Mouse (Mus musculus) mammary gland, adult 2 months (tissue): ENCODE results near the gene Ddx54. TPM values are rescaled to one million over a fixed set of nuclear protein-coding genes. Genes with fewer than 3 reads are reported as not detected.

Source experiments
- polyA plus RNA-seq: library from polyadenylated mRNA; depleted of rRNA; stranded (reverse); fragments of >200 nt; gene quantifications from 2 replicates; pipeline ENCODE4 v1.2.3, GENCODE M21; 2012; ENCODE audit warnings: low replicate concordance; rRNA removed

The Ddx54 gene
- 36.0 and 68.7 TPM in 2 replicates for polyA plus RNA-seq

DNA sequence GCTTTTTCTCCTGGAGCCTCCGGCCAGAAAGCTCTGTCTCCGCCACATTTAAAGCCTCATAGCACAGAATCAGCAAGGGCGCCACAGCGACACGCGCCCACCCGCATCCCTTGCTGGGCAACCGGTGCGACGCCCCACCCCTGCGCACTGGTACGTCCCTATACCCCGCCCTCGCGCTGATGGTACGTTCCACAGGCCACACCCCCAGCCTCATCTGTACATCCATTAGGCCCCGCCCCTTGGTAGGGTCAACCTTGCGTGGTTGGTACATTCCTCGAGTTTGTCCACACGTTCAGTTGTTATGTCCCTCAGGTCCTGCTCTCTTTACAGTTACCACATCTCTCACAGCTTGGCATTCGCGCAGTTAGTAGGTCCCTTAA lies at the start of gene Ddx54, which contains the start of gene Rita1:
Gene Ddx54 (plus strand): TSS at position 298 of the 380 bp plus-strand sequence.
Gene Rita1 (minus strand): TSS at position 148 of the 380 bp plus-strand sequence.

DNA sequence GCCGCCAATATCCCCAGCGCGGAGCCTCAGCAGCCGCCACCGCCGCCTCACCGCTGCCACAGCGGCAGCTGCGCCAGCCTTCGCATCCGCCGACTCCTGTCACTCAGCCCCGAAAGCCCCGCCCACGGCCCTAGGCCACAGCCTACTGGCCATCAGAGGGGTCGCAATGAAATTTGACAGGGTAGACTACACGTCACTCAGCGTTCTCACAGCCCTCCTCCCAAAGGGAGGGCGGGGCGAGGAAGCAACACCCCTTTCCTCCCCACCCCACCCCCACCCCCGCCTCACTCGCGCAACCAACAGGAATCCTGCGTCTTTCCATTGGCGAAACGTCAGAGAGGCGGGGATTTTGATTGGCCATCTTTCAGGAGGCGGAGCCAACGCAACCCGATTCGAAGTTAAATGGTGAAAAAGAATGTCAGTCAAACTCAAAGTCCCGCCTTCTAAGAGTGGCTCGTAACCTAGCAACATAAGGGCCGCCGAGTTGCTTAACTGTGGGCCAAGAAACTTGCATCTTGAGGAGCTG lies 23.9 kb upstream of the Ddx54 start, which contains the start of the genes Tpcn1 and Iqcd:
Gene Tpcn1 (minus strand): TSS at position 105 of the 526 bp plus-strand sequence.
Gene Iqcd (plus strand): TSS at position 448 of the 526 bp plus-strand sequence.

DNA sequence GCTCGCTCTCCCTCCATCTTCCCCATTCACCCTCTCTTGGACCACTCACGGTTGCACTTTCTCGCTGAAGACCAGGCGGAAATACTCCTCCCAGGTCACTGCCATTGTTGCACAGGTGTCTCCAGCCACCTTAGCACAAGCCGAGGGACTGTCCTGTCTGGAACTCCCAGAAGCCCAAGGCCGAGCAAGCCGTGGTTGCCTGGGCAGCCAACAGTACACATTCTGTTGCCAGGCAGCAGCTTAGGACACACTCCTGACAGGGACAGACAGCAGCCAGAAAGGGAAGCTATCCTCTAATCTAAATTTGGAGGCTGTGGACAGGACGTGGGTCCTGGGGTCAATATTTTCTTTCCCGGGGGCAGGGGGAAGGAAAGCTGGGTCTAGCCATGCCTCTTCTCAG lies 21.6 kb downstream of the Ddx54 start, which contains the start of gene Cfap73:
Gene Cfap73 (minus strand): TSS at position 105 of the 400 bp plus-strand sequence.

DNA sequence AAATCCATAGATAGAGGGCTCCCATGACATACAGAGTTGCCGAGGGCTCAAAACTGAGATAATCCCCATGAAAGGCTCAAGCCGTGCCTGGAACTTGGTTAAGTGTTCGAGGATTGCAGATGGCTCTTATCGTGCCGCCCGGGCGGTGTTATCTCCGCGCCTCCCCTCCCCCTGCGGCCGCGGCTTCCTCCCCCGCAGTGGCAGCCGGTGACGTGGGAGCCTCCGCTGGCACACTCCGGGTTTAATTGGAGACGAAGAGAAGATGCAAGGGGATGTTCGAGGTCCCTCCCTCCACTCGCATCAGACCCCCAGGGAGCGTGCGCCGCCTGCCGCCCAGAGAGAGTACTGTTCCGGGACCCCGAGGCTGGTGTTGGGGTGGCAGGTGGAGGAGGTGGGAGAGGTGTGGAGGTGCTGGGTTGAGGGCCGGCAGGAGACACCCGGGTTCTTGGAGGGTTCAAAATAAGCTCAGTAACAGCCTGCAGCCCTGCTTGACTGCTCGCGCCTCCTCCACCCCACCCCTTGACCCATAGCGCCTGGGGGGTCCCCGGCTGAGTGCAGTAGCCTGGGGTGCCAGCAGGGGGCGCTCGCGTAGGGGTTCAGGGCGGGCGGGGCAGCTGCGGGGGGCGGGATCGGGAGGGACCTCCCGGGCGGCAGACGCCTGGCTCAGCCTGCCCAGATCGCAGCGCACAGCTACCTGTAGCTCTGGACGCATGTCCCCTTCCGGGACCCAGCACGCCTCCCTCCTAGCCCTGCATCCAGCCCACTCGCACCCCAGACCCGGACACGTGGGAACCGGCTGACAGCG lies 36.2 kb downstream of the Ddx54 start, which contains the start of gene Rasal1:
Gene Rasal1 (plus strand): TSS at position 244 of the 805 bp plus-strand sequence.

Other genes with a start within 250 kb of the Ddx54 start
- gene Lhx5, start 181.0 kb upstream of the Ddx54 start, polyA plus RNA-seq, result not detected in 2 replicates
- 6.4 and 12.1 TPM in 2 replicates for gene Sdsl, start 139.9 kb upstream of the Ddx54 start, polyA plus RNA-seq
- 1.9 TPM in 1 of 2 replicates, not detected in the other for gene Sds, start 136.2 kb upstream of the Ddx54 start, polyA plus RNA-seq
- 44.7 and 58.3 TPM in 2 replicates for gene Plbd2, start 109.1 kb upstream of the Ddx54 start, polyA plus RNA-seq
- gene Slc8b1, start 101.6 kb upstream of the Ddx54 start, polyA plus RNA-seq, result 45.1 and 51.3 TPM in 2 replicates
- 96.5 and 128 TPM in 2 replicates for gene Tpcn1, start 24.1 kb upstream of the Ddx54 start, polyA plus RNA-seq
- 0.09 and 0.10 TPM in 2 replicates for gene Iqcd, start 23.7 kb upstream of the Ddx54 start, polyA plus RNA-seq
- gene Rita1, start 150 bp upstream of the Ddx54 start, polyA plus RNA-seq, result 16.2 and 21.6 TPM in 2 replicates
- not detected in 2 replicates for gene Cfap73, start 21.5 kb downstream of the Ddx54 start, polyA plus RNA-seq
- gene Rasal1, start 36.1 kb downstream of the Ddx54 start, polyA plus RNA-seq, result 8.6 and 17.3 TPM in 2 replicates
- gene Dtx1, start 99.2 kb downstream of the Ddx54 start, polyA plus RNA-seq, result 33.2 and 71.3 TPM in 2 replicates
- 16.2 and 35.6 TPM in 2 replicates for gene Oas2, start 137.1 kb downstream of the Ddx54 start, polyA plus RNA-seq
- gene Oas3, start 164.9 kb downstream of the Ddx54 start, polyA plus RNA-seq, result 6.4 and 7.7 TPM in 2 replicates
- gene Oas1e, start 182.8 kb downstream of the Ddx54 start, polyA plus RNA-seq, result not detected in 2 replicates
- 3.6 and 5.2 TPM in 2 replicates for gene Oas1c, start 199.8 kb downstream of the Ddx54 start, polyA plus RNA-seq
- gene Oas1f, start 234.6 kb downstream of the Ddx54 start, polyA plus RNA-seq, result 0.20 and 1.3 TPM in 2 replicates
- not detected in 2 replicates for gene Oas1h, start 248.7 kb downstream of the Ddx54 start, polyA plus RNA-seq